Mouse (Mus musculus) left cerebral cortex, postnatal 36 days (tissue): ENCODE data around the gene Cd3d. TPM values are rescaled to one million over a fixed set of nuclear protein-coding genes. Genes with fewer than 3 reads are reported as not detected.
"Not testable (repeated sequence)": the region's sequence is repeated elsewhere in the genome, so short reads cannot be mapped to it uniquely, and the experiment has no call there.

Experiments used
- DNase-seq, 2 experiments: peaks; one replicate each; pipeline ENCODE4 v3.0.0; 2021 to 2022; ENCODE audit warnings: low spot score in 2 of 2, mixed read lengths in 1 of 2
- intact Hi-C: fragments of 180-260 bp; cut with DNase I; formaldehyde crosslinking; loops from one replicate; pipeline ENCODE4 v1.15.1; 2025
- total RNA-seq, 2 experiments: library from RNA; stranded (reverse); gene quantifications; 2 replicates each; pipeline ENCODE4 v1.2.3; 2021

Gene Cd3d
- total RNA-seq: not detected

GRCm38 (mm10) chr9:44981676-44982075, at the start of gene Cd3d:
Cd3d (plus strand) TSS chr9:44981786.
- no peak for DNase-seq
- intact Hi-C loops: no loop called here

DNA sequence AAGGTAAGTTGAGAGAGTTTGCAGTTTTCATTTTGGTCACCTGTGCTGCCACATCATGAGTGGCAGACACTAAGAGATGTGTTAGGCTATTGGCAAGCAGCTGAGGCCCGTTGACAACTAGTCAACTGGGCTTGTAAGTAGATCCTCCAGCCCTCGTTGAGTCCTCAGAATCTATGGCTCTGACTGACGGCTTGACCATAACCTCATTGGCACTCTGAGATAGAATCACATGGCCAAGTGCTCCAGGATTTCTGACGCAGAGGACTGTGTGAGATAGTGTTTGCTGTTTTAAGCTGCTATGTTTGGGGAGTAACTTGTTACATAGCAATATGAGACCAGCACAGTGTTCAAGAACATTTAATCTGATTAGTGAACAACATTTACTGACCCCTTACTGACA, 39.8 kb upstream of the Cd3d start:
- intact Hi-C loops: no loop called here

GRCm38 (mm10) chr9:44942421-44942820, 39.2 kb upstream of the Cd3d start:
- intact Hi-C loops: no loop called here
- no peak for DNase-seq

More for the DNA sequence above, 39.8 kb upstream of the Cd3d start:
- DNase-seq: no peak

- DNase-seq: no peak
- intact Hi-C loops: no loop called here
These were observed 35.3 kb upstream of the Cd3d start for GRCm38 (mm10) chr9:44946185-44946695.

DNA sequence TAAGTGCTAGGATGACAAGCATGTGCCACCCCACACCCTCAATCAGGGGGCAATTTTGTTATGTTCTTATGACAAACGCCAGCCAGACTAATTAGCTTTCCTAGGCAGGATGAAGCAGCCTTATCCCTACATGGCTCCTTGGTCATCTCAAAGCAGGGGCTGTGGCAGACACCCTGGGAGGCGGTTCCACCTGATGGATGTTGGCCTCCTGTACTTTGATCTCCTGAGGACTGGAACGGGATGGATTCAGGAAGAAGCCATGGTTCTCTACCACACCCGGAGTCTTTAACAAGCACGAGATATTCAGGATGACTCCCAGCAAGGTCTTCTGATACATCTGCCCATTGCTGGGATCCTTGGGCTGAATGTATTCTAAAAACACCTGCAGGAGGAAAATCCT, 33.8 kb upstream of the Cd3d start:
- no peak for DNase-seq
- intact Hi-C loops: no loop called here

GRCm38 (mm10) chr9:44954432-44954831, 27.2 kb upstream of the Cd3d start:
- intact Hi-C loops: no loop called here
- DNase-seq: no peak

GRCm38 (mm10) chr9:44965126-44965832, 16.3 kb upstream of the Cd3d start, which contains the start of gene Ube4a:
Ube4a (minus strand) TSS chr9:44965600.
- peak; percentile 99 for DNase-seq
- intact Hi-C loops: loop anchor here (5.0 kb wide), 3 partner anchors 43 to 182 kb away; partner anchors contain the start of genes Atp5l and Mpzl3

- intact Hi-C loops: loop anchor here (5.0 kb wide), 3 partner anchors 44 to 181 kb away; partner anchors contain the start of genes Atp5l and Mpzl3
- DNase-seq: no peak
These were observed 15.6 kb upstream of the Cd3d start for GRCm38 (mm10) chr9:44965833-44966466.

DNA sequence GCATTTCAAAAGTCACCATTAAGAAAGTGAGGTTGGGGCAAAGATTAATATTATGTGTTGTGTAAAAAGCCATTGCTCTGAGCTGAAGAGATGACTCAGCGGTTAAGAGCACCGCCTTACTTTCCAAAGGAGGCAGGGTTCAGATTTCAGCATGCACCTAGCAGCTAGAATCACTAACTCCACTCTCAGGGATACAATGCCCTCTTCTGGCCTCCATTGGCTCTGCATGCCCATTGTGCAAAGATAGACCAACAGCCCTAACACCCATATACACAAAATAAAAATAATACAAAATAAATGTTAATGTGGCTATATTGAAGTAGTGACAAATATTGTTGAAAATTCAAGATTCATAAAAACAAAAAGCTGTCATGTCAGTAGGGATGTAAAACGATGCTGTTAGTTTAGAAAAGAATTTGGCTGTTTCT, 14.8 kb upstream of the Cd3d start:
- peak; percentile 14 to 42 for DNase-seq

DNA sequence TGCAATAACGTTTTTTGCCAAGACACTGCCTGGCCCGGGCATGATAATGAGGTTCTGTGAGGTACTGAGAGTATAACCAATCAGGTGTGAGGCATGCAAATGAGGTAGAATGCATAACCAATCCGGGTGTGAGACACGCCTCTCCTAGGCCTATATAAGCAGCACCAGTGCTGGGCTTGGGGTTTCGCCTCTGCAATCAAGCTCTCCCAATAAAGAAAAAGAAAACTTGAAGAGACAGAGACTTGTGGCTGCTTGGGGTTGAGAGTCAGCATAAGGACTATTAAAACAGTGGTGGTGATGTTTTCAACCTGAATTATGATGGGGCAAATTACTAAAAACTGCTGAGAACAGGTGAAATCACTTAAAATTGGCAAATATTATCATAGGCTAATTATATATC, 13.8 kb upstream of the Cd3d start:
- intact Hi-C loops: loop anchor here (5.0 kb wide), 3 partner anchors 45 to 180 kb away; partner anchors contain the start of genes Atp5l and Mpzl3
- DNase-seq: not testable (repeated sequence)

More for the DNA sequence above, 14.8 kb upstream of the Cd3d start:
- intact Hi-C loops: loop anchor here (5.0 kb wide), 3 partner anchors 45 to 180 kb away; partner anchors contain the start of genes Atp5l and Mpzl3

- DNase-seq: no peak
- intact Hi-C loops: loop anchor here (5.0 kb wide), 3 partner anchors 47 to 178 kb away; partner anchors contain the start of genes Atp5l and Mpzl3
These were observed 12.1 kb upstream of the Cd3d start for GRCm38 (mm10) chr9:44969450-44969849.

- intact Hi-C loops: no loop called here
- no peak for DNase-seq
These were observed 3.8 kb upstream of the Cd3d start for GRCm38 (mm10) chr9:44977813-44978212.

DNA sequence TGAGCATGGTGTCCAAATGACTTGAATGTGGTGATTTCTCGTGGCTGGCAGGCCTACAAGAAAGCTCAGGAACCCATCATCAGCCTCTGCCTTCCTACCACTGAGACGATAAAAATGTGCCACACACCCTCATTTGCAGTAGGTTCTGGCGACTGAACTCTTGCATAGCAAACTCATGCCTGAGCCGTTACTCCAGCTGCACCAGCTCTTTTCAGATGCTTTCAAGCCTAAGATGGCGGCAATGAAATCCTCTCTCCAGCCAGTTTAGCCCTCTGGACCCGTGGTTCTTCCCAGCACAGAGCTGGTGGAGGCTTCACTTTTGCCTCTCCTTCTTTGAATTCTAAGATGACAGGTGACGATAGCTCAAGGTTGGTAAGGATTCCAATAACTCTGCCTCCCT, 1.8 kb upstream of the Cd3d start:
- no peak for DNase-seq
- intact Hi-C loops: no loop called here

- intact Hi-C loops: no loop called here
- no peak for DNase-seq
These were observed 1.3 kb upstream of the Cd3d start, which contains the start of gene Cd3g for GRCm38 (mm10) chr9:44980242-44980641. Cd3g (minus strand) TSS chr9:44980431.

DNA sequence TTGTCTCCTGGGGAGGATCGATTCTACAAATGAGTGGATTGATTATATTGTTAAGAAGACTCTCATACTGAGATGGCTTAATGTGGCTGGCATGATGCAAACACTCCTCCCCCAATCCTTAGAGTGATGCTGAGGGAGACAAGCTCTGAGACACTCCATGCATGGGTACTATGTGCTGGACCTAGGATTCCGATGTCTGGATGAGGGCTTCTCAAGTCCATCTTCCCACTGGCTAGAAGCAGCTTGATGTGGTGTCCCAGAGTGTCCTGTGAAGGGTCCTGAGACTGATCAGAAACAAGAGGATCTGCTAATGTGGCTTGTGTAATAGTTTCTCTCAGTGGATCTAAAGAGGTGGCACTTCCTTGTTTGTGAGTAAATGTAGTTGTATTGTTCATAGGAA, 482 bp upstream of the Cd3d start:
- DNase-seq: no peak
- intact Hi-C loops: no loop called here

- intact Hi-C loops: no loop called here
- DNase-seq: no peak
These were observed 495 bp downstream of the Cd3d start for GRCm38 (mm10) chr9:44982081-44982480.

DNA sequence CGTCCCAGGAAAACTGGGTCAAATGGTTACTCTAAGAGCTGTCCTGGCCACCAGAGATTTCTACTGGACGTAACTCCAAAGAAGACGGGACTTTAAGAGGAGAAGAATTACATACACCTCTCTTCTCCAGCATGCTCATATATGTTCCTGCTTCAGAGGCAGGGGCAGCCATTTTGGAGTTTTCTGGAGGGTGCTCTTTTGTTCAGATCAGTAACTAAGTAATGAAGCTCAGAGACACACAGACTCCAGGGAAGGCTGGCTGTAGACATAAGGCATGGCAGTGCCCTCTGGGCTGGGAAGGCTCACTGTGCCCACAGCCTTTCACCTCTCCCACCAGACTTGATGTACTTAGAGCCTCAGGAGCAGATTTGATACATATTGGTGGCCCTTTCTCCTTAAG, 945 bp downstream of the Cd3d start:
- DNase-seq: no peak
- intact Hi-C loops: no loop called here

GRCm38 (mm10) chr9:44983001-44983400, 1.4 kb downstream of the Cd3d start:
- intact Hi-C loops: no loop called here
- no peak for DNase-seq

DNA sequence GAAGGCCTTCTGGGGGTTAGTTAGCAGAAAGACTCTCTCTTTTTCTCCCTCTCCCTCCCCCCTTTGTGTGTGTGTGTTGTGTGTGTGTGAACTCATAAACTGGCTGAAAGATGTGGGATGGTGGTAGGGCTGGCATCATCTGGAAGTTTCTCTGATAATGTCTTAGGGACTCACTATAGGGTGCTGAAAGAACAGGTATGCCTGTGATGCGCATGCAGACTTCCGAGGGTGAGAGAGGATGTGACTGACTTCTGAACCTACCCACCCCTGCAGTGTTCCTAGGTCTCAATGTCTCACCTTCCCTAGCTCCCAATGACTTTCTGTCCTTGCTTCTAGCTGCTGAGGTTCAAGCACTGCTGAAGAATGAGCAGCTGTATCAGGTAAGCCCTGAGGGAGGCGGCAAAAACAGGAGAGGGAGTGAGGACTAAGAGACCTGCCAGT, 4.2 kb downstream of the Cd3d start:
- intact Hi-C loops: no loop called here

GRCm38 (mm10) chr9:44986242-44986781, 4.7 kb downstream of the Cd3d start:
- intact Hi-C loops: no loop called here
- no peak for DNase-seq

More for the DNA sequence above, 4.2 kb downstream of the Cd3d start:
- DNase-seq: no peak
